Mouse (Mus musculus) right cerebral cortex, postnatal 25 days (tissue): ENCODE measurements around the gene Stk11.
"Not testable (repeated sequence)": the region's sequence is repeated elsewhere in the genome, so short reads cannot be mapped to it uniquely, and the experiment has no call there.

Experiments used
- DNase-seq: peaks from one replicate; pipeline ENCODE4 v3.0.0; 2022

Stk11 gene

GRCm38 (mm10) chr10:80159561-80160454 lies 44.2 kb downstream of the Stk11 start:
- DNase-seq: peak; percentile 99

- DNase-seq: no peak
These were observed 45.1 kb downstream of the Stk11 start for GRCm38 (mm10) chr10:80160455-80161371.

- no peak for DNase-seq
These were observed 46.1 kb downstream of the Stk11 start for GRCm38 (mm10) chr10:80161522-80162242.

- DNase-seq: no peak
These were observed 46.6 kb downstream of the Stk11 start for GRCm38 (mm10) chr10:80162243-80162608.

GRCm38 (mm10) chr10:80162716-80163299 lies 47.2 kb downstream of the Stk11 start:
- no peak for DNase-seq

- no peak for DNase-seq
These were observed 48.1 kb downstream of the Stk11 start for GRCm38 (mm10) chr10:80163721-80164120.

GRCm38 (mm10) chr10:80164161-80164997 lies 48.8 kb downstream of the Stk11 start:
- no peak for DNase-seq

GRCm38 (mm10) chr10:80164998-80165344 lies 49.4 kb downstream of the Stk11 start:
- DNase-seq: peak; percentile 95

- DNase-seq: peak; percentile 65
These were observed 50.0 kb downstream of the Stk11 start, which contains the start of gene Cirbp for GRCm38 (mm10) chr10:80165392-80166128. Cirbp (plus strand) TSS chr10:80165985.

GRCm38 (mm10) chr10:80166136-80166535 lies 50.5 kb downstream of the Stk11 start:
- DNase-seq: not testable (repeated sequence)

GRCm38 (mm10) chr10:80167460-80168037 lies 51.9 kb downstream of the Stk11 start:
- peak; percentile 97 for DNase-seq

- DNase-seq: peak; percentile 89
These were observed 52.5 kb downstream of the Stk11 start for GRCm38 (mm10) chr10:80168038-80168661.

- DNase-seq: no peak
These were observed 53.5 kb downstream of the Stk11 start for GRCm38 (mm10) chr10:80169070-80169469.

GRCm38 (mm10) chr10:80169651-80170050 lies 54.0 kb downstream of the Stk11 start:
- no peak for DNase-seq

- DNase-seq: no peak
These were observed 54.4 kb downstream of the Stk11 start for GRCm38 (mm10) chr10:80170052-80170451.

- no peak for DNase-seq
These were observed 55.0 kb downstream of the Stk11 start for GRCm38 (mm10) chr10:80170601-80171021.

- no peak for DNase-seq
These were observed 55.6 kb downstream of the Stk11 start for GRCm38 (mm10) chr10:80171252-80171651.

- no peak for DNase-seq
These were observed 56.3 kb downstream of the Stk11 start for GRCm38 (mm10) chr10:80171760-80172526.
